Mouse (Mus musculus) testis, postnatal 14 days (tissue): ENCODE results near the gene Sap30l.

Source experiments
- DNase-seq: peaks from one replicate; pipeline ENCODE4 v3.0.0; 2021; ENCODE audit warnings: low spot score

Sap30l gene

GRCm38 (mm10) chr11:57800971-57801765 is at the start of gene Sap30l:
Gene Sap30l (plus strand): TSS chr11:57801637.
- DNase-seq = peak; percentile 95

- no peak for DNase-seq
Measured at GRCm38 (mm10) chr11:57753538-57754203, 47.8 kb upstream of the Sap30l start.

GRCm38 (mm10) chr11:57758621-57759020 is 42.8 kb upstream of the Sap30l start:
- DNase-seq = no peak

GRCm38 (mm10) chr11:57760509-57761058 is 40.9 kb upstream of the Sap30l start:
- DNase-seq = no peak

- DNase-seq = no peak
Measured at GRCm38 (mm10) chr11:57761347-57761746, 40.1 kb upstream of the Sap30l start.

GRCm38 (mm10) chr11:57764124-57764523 is 37.3 kb upstream of the Sap30l start:
- DNase-seq = no peak

- DNase-seq = no peak
Measured at GRCm38 (mm10) chr11:57766617-57767016, 34.8 kb upstream of the Sap30l start.

GRCm38 (mm10) chr11:57767171-57767570 is 34.3 kb upstream of the Sap30l start:
- DNase-seq = no peak

- no peak for DNase-seq
Measured at GRCm38 (mm10) chr11:57770776-57771175, 30.7 kb upstream of the Sap30l start.

GRCm38 (mm10) chr11:57771676-57772075 is 29.8 kb upstream of the Sap30l start:
- DNase-seq = no peak

- DNase-seq = no peak
Measured at GRCm38 (mm10) chr11:57773479-57773878, 28.0 kb upstream of the Sap30l start.

GRCm38 (mm10) chr11:57773936-57774335 is 27.5 kb upstream of the Sap30l start:
- DNase-seq = no peak

GRCm38 (mm10) chr11:57775868-57776267 is 25.6 kb upstream of the Sap30l start:
- DNase-seq = no peak

- no peak for DNase-seq
Measured at GRCm38 (mm10) chr11:57776546-57776945, 24.9 kb upstream of the Sap30l start.

GRCm38 (mm10) chr11:57778349-57778748 is 23.1 kb upstream of the Sap30l start:
- peak; percentile 31 for DNase-seq

GRCm38 (mm10) chr11:57779824-57780223 is 21.6 kb upstream of the Sap30l start:
- no peak for DNase-seq

GRCm38 (mm10) chr11:57786616-57787418 is 14.6 kb upstream of the Sap30l start:
- DNase-seq = no peak

- peak; percentile 38 for DNase-seq
Measured at GRCm38 (mm10) chr11:57787913-57788312, 13.5 kb upstream of the Sap30l start.

- DNase-seq = no peak
Measured at GRCm38 (mm10) chr11:57790866-57791535, 10.4 kb upstream of the Sap30l start.

GRCm38 (mm10) chr11:57795086-57795485 is 6.4 kb upstream of the Sap30l start:
- DNase-seq = no peak

GRCm38 (mm10) chr11:57797828-57798227 is 3.6 kb upstream of the Sap30l start:
- no peak for DNase-seq

GRCm38 (mm10) chr11:57799456-57799855 is 2.0 kb upstream of the Sap30l start:
- peak; percentile 66 for DNase-seq
